Mouse (Mus musculus) heart, postnatal 36 days (tissue): Measurements from ENCODE around the gene Emilin3. TPM values are rescaled to one million over a fixed set of nuclear protein-coding genes. Genes with fewer than 3 reads are reported as not detected.

Experiments used
- DNase-seq, 2 experiments: peaks; one replicate each; pipeline ENCODE4 v3.0.0; 2021 to 2022
- intact Hi-C: fragments of 180-260 bp; cut with DNase I; formaldehyde crosslinking; loops from one replicate; pipeline ENCODE4 v1.15.1; 2025
- total RNA-seq, 2 experiments: library from RNA; stranded (reverse); gene quantifications; 2 replicates each; pipeline ENCODE4 v1.2.3; 2021

Gene Emilin3
- total RNA-seq, 2 experiments from 2014 or later = 1.8 to 4.1 TPM

DNA sequence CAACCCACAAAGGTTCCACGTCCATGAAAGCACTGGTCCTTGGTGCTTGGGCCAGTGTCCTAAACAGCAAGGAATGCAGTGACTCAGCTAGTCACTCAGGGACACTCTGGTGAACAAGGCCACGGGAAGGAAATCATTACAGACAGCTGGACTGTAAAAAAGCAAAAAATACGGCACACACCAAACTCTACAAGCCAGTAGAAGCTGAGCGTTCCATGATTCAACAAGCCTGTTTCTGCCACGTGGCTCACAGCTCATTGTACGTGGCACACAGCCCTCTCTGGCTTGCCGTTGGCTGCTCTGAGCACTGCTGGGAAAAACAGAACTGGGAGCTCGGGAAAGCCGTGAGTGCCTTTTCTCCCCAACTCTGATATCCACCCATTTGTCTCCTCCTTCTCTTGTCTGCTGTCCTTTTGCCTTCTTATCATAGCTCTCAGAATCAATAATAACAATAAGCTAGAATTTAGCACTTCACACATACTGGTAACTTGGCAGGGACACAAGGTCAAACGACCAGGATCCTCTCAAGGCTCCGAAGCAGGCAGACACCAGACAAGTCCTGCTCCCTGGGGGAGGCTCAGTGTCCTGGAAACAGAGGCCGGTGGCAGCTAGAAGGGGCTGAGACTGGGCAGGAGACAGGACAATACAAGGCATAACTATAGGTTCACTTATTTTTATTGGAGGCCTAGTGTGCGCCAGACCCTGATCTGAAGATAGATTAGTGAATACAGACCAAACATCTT lies 31.5 kb downstream of the Emilin3 start, which contains the start of gene Lpin3:
Lpin3 (plus strand) TSS at position 218 of the 743 bp plus-strand sequence.
- DNase-seq = peak; percentile 68 to 75
- intact Hi-C loops = no loop called here

- intact Hi-C loops = no loop called here
- DNase-seq = no peak
Observed at GRCm38 (mm10) chr2:160876115-160876514, 36.0 kb downstream of the Emilin3 start.

DNA sequence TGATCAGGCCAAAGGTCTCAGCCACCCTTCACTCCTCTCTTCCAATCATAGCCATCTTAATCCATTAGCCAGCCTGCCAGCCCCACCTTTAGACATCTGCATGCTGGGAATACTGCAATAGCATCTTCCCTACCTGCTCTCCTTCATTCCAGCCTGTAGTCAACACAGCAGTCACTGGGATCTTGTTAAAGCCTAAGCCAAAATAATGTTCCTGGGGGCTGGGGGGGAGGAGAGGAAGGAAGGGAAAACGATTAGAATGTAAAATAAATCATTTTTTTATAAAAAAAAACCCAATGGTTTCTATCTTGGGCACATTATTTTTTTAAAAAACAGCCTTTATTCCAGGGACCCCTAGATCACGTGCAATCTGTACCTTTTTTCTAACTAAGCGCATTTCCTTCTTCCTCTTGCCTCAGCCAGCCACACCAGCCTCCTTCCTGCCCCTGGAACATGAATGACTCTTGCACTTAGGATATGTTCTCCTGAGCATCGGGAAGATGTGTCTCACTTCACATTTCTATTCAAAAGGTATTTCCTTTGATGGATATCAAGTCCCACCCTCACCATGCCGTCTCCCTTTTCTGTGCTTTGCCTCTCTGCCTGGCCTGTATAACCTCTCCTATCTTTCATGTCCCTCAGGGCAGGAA lies 37.8 kb downstream of the Emilin3 start:
- DNase-seq = no peak
- intact Hi-C loops = no loop called here

DNA sequence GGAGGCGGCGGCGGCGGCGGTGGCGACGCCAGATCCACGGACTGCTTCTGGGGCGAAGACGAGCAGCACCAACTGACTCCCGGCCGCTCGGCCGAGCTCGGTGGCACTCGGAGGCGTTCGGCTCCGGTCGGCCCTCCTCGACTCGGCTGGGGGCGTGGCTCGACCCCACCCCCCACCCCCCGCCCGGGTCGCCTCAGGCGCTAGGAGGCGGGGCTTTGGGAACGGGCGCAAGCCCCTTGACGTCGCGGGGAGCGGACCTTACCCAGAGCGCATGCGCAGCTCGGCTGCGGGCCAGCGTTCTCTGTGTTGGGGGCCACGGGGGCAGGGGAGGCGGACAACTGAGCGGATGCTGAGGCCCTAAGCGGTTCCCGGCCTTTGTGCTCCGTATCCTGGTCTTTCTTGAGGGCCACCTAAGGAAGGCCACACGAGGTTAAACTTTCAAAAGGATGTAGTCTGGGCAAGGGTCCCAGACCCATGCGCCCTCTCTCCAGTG lies 39.2 kb downstream of the Emilin3 start, which contains the start of gene Zhx3:
Zhx3 (minus strand) TSS at position 109 of the 493 bp plus-strand sequence.
- intact Hi-C loops = loop anchor here (2.0 kb wide), 1 partner anchor 66 kb away; no protein-coding TSS in a partner anchor
- peak; percentile 94 to 96 for DNase-seq

- intact Hi-C loops = loop anchor here (2.0 kb wide), 1 partner anchor 66 kb away; no protein-coding TSS in a partner anchor
- peak; percentile 76 to 82 for DNase-seq
Observed at GRCm38 (mm10) chr2:160872395-160872794, 39.7 kb downstream of the Emilin3 start.

- DNase-seq = no peak
- intact Hi-C loops = no loop called here
Observed at GRCm38 (mm10) chr2:160871310-160871709, 40.8 kb downstream of the Emilin3 start.

GRCm38 (mm10) chr2:160869446-160869845 lies 42.7 kb downstream of the Emilin3 start:
- intact Hi-C loops = no loop called here

GRCm38 (mm10) chr2:160865266-160865665 lies 46.9 kb downstream of the Emilin3 start:
- no peak for DNase-seq
- intact Hi-C loops = no loop called here

More at GRCm38 (mm10) chr2:160869446-160869845, 42.7 kb downstream of the Emilin3 start:
- DNase-seq = no peak

- DNase-seq = no peak
- intact Hi-C loops = no loop called here
Observed at GRCm38 (mm10) chr2:160864112-160864511, 48.0 kb downstream of the Emilin3 start.

- intact Hi-C loops = no loop called here
- no peak for DNase-seq
Observed at GRCm38 (mm10) chr2:160860363-160860762, 51.8 kb downstream of the Emilin3 start.

Other genes with a start within 250 kb of the Emilin3 start
- gene Plcg1, start 181.0 kb downstream of the Emilin3 start, total RNA-seq = 10 to 100 TPM; 56.7 to 73.1 TPM
- 10 to 100 TPM; 44.5 to 47.7 TPM for gene Zhx3, start 39.3 kb downstream of the Emilin3 start, total RNA-seq
- gene Lpin3, start 31.7 kb downstream of the Emilin3 start, total RNA-seq = 1 to 10 TPM; 4.1 to 7.0 TPM
- 10 to 100 TPM; 56.5 to 64.0 TPM for gene Chd6, start 196.7 kb upstream of the Emilin3 start, total RNA-seq